Mouse (Mus musculus): ENCODE data around the gene Klf1. TPM values are rescaled to one million over a fixed set of nuclear protein-coding genes. Genes with fewer than 3 reads are reported as not detected.
"Not testable (repeated sequence)": the region's sequence is repeated elsewhere in the genome, so short reads cannot be mapped to it uniquely, and the experiment has no call there.

Klf1 gene
- total RNA-seq, 2 experiments from 2014 or later: not detected

DNA sequence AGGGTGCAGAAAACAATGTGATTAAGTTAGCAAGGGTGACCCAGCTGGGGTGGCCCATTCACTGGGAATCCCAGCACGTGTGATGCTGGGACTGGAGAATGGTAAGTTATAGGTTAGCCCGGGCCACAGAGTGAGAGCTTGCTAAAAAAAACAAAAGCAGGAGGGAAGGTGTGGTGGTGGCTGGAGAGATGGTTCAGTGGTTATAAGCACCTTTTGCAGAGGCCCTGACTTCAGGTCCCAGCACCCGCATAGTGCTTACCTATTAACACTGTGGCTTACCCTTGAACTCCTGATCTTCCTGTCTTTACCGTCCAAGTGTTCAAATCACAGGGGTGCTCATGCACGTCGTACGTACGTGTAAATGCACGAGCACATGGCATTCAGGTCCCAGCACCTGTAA, 5.3 kb downstream of the Klf1 start:
- DNase-seq (ENCODE audit: low spot score in 2 of 2): no peak

DNA sequence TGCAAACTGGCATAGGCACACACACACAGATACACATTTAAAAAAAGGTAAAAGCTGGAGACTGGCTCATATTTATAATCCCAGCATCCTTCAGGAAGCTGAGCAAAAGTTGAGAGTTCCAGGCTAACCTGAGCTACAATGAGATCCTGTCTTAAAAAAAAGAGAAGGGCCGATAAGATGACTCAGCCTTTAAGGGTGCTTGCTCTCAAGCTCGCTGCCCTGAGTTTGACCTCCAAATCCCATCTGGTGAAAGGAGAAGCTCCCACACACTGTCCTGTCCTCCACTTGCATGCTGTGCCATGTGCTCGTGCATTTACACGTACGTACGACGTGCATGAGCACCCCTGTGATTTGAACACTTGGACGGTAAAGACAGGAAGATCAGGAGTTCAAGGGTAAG, 5.8 kb downstream of the Klf1 start:
- no peak for DNase-seq (ENCODE audit: low spot score in 2 of 2)

DNA sequence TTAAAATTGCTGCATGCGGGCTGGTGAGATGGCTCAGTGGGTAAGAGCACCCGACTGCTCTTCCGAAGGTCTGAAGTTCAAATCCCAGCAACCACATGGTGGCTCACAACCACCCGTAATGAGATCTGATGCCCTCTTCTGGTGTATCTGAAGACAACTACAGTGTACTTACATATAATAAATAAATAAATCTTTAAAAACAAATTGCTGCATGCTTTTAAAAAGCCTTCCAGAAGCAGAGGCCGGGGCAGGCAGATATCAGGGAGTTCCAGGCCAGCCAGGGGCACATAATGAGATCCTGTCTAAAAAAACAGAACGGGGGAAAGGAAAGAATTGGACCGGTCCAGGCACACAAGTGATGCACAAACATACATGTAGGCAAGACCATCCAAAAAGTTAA, 6.3 kb downstream of the Klf1 start:
- not testable (repeated sequence) for DNase-seq (ENCODE audit: low spot score in 2 of 2)

DNA sequence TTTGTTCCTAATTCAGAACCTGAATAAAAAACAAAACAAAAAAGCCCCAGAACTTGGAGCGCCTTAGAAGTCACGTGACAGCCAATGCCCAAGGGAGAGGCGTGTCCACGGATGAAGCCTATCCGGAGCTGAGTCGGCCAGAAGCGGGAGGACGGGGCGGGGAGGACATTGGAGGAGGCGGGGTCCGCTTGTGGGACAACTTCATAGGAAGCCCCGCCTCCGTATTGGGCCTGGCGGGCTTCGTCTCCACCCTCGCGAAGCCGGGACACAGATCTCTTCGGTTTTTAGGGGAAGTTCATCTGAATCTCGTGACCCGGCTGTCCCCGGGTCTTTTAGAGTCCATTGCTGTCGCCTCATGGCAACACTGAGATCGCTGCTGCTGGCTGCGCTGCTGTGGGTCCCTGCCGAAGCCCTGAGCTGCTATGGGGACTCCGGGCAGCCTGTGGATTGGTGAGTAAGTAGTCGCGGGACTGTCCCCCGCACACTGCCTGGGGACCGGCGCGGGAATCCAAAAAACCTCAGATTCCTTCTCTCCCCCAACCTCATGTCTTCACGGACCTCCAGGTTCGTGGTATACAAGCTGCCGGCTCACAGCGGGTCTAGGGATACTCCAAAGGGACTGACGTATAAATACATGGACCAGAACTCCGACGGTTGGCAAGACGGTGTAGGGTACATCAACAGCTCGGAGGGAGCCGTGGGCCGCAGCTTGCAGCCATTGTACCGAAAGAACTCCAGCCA, 6.9 kb downstream of the Klf1 start, which contains the start of gene Dnase2a:
TSS of gene Dnase2a (plus strand) at position 140 of the 741 bp plus-strand sequence.
- peak; percentile 71 to 89 for DNase-seq (ENCODE audit: low spot score in 2 of 2)

DNA sequence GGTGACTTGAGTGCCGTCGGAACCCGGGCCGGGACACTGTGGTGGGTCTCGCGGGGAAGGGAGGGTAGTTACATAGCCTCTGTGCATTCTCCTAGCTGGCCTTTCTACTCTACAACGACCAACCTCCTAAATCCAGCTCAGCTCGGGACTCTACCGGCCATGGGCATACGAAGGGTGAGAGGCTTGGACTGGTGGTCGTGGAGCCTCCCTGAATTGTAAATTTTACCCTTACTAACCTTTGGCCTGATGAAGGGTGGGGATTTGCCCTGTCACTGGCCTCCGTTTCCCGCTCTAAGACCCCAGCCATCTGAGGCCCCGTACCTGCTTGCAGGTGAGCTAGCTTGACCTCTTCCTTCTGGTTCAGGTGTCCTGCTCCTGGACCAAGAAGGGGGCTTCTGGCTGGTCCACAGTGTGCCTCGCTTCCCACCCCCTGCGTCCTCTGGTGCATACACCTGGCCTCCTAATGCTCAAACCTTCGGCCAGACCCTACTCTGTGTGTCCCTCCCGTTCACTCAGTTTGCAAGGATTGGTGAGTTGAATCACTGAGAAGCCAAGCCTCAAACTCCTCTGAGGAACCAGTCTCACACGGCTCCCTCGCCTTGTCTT, 7.5 kb downstream of the Klf1 start:
- no peak for DNase-seq (ENCODE audit: low spot score in 2 of 2)

DNA sequence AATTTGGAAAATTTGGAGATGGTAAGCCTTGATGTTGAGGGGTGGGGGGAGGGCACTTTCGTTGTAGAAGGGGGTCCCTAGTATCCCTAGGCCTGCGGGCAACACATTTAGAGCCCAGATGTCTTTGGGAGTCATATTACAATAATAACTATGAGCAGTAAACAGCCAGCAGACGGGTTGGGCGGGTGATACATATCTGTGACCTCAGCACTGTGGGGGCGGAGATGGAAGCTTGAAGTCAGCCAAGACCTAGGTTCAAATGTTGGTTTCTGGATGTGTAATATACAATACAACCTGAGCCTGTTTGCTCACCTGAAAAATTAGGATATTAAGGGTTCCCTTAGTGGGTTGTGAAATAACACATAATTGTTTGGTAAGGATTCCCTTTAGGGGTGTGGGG, 8.2 kb downstream of the Klf1 start:
- no peak for DNase-seq (ENCODE audit: low spot score in 2 of 2)

DNA sequence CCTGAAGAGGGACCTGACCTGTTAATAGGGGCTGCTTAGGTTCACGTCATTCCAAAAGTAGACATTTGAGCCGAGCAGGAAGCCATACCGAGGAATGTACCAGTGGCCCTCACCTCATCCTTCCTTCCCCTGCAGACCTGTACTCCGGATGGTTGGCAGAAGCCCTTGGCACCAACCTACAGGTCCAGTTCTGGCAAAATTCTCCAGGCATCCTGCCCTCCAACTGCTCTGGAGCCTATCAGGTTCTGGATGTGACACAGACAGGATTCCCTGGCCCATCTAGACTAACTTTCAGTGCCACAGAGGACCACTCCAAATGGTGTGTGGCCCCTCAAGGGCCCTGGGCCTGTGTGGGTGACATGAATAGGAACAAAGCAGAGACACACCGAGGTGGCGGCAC, 8.8 kb downstream of the Klf1 start:
- DNase-seq (ENCODE audit: low spot score in 2 of 2): no peak

DNA sequence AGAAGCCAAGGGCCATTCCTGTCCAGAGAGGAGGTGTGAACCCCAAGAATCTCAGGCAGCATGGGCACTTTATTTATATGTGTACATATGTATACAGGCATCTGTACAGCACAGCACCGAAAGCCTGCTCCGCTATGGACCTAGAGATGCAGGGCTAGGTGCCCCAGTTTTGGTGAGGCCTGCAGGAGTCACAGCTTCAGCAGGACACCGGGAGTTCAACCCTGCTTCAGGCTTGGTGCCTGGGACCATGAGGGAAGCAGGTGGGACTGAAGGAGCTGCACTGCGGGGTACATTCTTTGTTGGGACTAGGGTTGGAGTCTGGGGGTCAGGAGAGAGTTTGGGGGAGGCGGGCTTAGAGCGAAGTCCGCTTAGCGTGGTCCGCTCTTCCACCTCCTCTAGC, 10.1 kb downstream of the Klf1 start:
- DNase-seq (ENCODE audit: low spot score in 2 of 2): no peak

DNA sequence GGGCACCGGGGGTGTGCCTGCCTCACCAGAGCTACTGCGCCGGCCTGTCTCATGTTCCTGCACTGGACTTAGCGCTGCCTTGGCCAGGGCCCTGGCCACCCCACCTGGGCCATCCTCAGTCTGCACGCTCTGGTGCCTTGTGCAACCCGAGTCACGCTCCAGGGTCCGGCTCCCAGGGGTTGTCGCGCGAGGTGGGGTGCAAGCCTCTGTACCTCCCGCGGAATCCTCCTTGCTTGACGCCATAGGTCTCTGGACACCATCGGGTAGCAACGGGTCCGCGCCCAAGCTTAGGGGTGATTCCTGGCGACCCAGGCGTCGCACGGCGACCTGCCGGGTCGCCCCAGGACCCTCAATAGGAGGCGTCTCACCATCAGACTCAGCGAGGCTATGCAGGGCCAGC, 10.7 kb downstream of the Klf1 start:
- DNase-seq (ENCODE audit: low spot score in 2 of 2): no peak

DNA sequence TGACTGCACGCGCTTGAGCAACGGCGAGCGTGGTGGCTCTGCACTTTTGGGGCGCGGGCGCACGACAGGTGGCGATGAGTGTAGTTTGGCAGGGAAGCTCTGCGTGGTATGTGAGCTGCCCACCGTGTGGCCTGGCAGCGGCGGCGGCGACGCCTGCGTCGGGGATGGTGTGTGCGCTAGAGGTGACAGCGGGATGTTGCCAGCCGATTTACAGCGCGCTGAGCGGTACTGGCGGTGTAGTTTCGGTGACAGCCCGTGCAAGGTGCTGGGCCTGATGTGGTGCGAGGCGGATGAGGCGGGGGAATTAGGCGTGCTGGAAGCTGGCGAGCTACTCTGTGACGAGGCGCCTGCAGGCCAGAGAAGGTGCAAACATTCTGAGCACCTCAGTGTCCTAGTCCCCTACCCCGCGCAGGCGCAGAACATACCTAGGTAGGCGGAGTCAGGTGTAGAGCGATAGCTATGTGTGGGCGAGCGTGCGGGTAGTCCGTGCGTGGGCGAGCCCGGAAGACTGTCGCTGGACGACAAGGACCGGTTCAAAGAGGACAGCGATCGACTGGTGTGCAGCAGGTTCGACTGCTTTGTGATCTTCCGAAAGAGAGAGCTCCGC, 11.3 kb downstream of the Klf1 start:
- DNase-seq (ENCODE audit: low spot score in 2 of 2): peak; percentile 56 to 57

DNA sequence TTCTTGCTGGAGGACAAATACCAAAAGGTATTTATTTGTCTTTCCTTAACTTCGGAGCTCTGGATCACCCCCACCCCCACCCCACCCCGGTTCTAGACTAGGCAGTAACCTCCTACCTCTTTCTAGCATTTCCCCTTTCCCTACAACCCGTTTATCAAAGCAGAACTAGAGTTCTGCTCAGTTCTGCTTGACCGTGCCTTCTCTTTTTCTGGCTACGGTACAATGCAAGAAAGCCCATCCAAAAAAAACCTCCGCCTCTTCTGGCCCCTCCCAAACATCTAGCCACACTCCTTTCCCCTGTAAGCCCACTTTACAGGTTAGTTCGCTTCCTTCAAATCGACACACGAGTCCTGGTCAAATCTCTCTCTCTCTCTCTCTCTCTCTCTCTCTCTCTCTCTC, 11.8 kb downstream of the Klf1 start:
- DNase-seq (ENCODE audit: low spot score in 2 of 2): no peak

DNA sequence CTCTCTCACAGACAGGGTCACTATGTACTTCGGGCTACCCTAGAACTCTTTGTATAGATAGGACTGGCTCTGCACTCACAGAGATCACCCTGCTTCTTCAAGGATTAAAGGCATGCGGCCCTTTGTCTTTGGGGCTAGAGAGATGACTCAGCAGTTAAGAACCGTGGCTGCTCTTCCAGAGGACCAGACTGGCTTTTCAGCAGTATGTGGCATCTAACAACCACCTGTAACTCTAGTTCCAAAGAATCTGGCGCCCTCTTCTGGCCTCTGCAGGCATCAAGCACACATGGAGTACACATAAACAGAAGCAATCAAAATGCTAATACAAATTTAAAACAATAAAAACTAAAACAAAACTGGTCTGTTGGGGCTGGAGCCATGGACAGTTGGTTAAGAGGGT, 12.2 kb downstream of the Klf1 start:
- no peak for DNase-seq (ENCODE audit: low spot score in 2 of 2)

DNA sequence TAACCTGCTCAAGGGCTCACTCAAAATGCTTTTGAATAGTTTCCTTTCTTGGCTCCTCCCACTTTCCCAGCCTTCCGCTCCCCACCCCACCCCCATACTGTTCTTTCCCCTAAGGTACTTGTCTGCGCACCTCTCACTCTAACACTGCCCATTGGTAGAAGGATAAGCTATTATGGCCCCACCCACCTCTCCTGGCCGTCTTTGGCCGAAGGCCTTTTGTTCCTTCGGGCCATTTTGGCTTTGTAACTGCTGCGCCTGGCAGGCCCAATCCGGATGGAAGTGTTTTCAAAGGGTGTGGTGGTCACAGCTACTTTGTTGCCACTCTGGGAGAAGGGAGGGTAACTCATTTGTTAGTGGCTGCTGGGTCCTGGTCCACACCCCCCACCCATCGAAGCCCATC, 13.5 kb downstream of the Klf1 start:
- DNase-seq (ENCODE audit: low spot score in 2 of 2): no peak

DNA sequence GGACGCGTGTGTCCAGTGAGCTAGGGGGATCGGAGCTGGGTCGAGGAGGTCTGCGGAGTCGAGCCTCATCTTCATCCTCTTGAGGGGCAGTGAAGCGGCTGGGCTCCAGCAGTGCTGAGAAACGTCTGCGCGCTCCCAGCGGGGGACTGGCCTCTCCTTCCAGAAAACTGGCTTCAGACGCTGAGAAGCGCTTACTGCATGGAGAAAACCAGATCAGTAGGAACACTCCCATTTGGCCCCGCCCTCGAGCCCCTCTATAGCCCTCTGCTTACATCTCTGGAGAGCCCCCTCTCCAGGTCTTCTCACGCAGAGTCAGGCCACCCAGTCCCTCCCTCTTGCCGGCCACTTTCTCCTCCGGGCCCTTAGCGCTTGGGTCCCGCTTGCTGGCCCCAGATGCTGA, 16.1 kb downstream of the Klf1 start:
- no peak for DNase-seq (ENCODE audit: low spot score in 2 of 2)

DNA sequence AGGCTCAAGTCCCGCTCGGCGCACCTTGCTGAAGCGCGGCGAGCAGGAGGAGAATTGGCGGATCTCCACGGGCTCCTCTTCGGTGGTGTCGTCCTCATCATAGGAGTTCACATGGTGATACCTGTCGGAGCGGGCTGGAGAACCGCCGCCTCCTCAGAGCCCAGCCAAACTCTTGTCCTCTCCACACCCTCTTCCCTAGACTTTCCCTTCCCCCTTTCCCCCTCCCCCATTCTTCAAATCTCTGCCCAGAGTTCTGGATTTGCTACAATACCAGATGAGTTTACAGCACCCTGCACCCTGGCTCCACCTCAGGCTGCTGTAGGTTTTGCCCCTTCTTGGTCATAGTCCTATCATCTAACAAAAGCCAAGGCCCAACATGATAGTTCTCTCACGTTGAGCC, 16.9 kb downstream of the Klf1 start:
- no peak for DNase-seq (ENCODE audit: low spot score in 2 of 2)

DNA sequence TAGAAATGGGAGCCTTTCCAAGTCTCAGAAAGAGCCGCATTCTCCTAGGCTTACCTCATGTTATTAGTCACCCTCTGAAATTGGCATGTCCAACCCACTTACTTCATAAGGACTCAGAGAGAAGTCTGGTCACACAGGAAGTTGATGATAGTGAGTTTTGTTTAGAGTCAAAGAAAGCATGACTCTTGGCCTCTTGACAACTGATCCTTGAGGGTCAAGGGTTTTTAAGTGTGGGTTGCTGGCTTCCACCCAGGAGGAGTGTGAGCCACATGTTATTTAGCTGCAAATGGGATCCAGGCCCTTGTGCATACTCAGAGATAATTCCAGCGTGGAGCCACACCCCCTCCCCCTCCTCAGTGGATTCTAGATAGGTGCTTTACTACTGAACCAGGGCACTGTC, 19.9 kb downstream of the Klf1 start:
- no peak for DNase-seq (ENCODE audit: low spot score in 2 of 2)

DNA sequence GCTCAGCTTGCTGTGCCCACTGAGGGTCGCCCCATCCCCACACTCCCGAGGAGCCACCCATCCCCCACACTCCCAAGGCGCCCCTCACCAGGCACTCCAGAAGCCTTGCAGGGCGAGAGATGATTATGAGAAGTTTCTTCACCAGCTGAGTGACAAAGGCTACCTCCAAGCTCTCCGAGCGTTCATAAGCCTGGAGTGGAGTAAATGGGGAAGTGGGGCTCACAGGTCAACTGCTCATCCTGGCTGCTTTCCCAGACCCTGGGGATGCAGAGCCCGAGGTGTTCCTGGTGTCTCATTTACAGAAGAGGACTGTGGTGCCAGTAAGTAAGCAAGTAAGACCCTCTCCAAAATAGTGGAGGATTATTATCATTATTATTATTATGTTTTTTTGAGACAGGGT, 23.8 kb downstream of the Klf1 start:
- DNase-seq (ENCODE audit: low spot score in 2 of 2): no peak

DNA sequence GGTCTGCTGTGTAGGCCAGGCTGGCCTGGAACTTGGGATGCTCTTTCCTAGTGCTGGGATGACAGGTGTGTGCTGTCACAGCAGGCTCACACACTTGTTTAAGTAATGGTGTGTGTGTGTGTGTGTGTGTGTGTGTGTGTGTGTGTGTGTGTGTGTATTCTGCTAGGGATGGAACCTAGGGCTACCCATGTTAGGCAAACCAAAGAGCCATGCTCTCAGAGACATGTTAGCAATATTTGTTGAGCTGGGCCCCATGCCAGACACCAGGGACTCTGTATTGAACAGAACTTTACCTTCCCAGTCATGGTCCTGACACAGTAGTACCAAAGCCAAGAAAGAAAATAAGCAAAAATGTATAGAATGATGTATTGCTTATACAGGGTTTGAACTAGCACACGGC, 25.8 kb downstream of the Klf1 start:
- no peak for DNase-seq (ENCODE audit: low spot score in 2 of 2)

DNA sequence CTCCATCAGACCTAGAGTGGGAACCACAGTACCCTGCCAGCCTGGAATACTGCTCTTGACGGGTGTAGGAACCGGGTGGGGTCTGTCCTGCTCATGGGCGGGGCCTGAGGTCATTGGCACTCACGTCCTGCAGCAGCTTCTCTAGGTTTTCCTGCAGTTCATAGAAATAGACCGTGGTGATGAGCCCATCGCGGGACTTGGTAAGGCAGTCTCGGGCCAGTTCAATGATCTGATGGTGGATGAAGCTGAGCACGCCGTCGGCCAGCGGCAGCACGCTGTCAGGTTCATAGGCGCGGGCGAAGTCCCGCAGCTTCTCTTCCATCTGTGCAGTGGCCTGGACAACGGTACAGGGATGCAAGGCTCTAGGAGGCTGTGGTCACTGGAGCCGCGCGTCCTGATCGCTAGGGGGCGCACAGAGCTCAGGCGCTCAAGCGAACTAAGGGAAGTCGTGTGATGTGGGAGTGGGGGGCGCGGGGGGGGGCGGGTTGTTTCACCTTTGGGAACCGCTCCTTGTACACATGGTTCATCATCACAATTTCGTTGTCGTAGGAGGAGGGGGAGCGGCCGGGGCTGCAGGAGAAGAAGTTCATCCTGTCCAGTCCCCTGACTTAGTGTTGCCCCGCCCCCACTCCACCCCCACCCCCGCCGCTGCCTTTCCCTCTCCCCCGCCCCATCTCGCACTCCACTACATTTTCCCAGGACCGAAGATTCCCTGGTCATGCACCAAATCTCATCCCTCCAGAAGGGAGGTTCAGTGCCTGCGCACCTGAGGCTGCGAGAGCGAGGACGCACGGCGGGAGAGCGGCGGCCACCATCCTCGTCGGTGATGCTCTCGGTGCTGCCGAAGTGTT, 27.0 kb downstream of the Klf1 start:
- peak; percentile 70 to 71 for DNase-seq (ENCODE audit: low spot score in 2 of 2)

DNA sequence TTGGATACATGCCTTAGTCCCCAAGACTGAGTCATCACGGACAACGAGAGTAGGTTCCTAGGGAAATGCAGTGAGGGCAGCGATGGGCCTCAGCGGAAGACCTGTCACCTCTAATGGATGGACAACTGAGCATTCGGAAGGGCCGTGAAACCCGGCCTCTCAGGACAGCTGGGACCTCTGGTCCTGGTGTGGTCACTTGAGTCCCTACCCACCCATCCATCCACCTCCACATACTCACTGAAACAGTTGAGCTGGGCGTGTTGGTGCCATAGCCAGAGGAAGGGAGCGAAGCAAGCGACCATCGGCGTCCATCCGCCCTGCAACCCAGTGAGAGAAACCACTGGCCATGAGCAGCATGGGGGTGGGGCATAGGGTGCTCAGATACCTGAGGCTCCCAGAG, 28.9 kb downstream of the Klf1 start:
- no peak for DNase-seq (ENCODE audit: low spot score in 2 of 2)

DNA sequence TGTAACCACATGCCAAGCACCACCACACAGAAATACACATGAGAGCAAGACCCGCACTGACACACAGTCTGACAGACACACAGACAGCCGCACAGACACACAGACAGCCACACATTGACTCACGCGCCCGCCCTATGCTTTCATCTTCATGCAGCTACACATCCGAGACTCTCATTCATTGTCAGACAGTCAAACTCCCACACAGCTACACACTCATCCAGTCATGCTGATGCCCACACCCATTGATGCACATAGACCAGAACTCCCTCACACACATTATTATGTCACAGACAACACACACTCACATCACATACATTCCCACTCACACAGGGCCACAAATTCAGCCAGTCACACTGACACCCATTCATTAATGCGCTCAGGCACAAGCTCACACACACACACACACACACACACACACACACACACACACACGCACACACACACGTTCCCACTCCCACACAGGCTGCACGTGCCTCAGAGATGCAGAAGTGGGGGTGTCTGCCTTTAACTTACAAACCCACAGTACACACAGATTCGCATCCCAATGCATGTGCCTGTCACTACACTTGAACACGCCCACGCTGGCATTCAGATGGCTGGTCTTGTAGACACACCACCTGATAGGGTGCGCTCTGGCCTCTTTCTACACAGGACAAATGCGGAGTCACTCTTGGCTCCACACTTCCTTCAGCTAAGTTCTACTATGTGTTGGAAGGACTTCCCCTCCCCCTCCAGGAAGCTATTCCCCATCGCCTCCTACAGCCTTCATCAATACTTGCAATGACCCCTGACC, 32.2 kb downstream of the Klf1 start:
- DNase-seq (ENCODE audit: low spot score in 2 of 2): no peak
